Comparison of ENCODE assay signal across 10 mouse cellular contexts in the genomic region with DNA sequence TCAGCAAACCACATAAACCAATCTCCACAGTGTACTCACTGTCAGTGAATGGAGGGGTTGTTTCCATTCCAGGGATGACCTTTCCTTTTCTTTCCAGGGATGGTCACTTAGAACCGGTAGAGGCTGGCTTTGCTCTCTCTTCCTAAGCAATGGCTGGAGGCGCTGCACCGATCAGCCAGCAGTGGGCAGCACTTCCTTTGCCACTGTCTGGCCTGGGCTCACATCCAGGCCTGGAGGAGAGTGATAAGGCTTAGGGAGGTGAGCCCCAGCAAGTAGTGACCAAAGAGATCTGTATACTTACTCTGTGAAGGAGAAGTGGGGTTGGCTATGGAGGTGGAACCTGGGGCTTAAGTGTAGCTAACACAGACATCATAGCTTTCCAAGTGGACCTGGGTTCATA. TPM values are rescaled to one million over a fixed set of nuclear protein-coding genes. Genes with fewer than 3 reads are reported as not detected.
DNase-seq lines count a peak whose midpoint lies in the region; ATAC-seq lines count a peak whose summit lies in the region.
"Had no signal": no experiment of that assay in that cellular context is flagged by ENCODE, and none has a peak within 500 bp of the region (broad histone marks: within the 10 kb centered on the region; RNA-seq: fewer than 3 reads in every experiment).

No protein-coding gene starts in this region.

- no peaks in the 10 kb centered on the region for H3K36me3 ChIP-seq in midbrain, embryonic 10.5 days
- no peaks in the 10 kb centered on the region for H3K36me3 ChIP-seq in midbrain, embryonic 11.5 days (ENCODE audit: control insufficient read depth, insufficient read depth, low read length)
- H3K36me3 ChIP-seq in limb, embryonic 11.5 days (ENCODE audit: control insufficient read depth, insufficient read depth, low read length) = no peaks in the 10 kb centered on the region
- H3K36me3 ChIP-seq: lung, embryonic 15.5 days; stomach, embryonic 15.5 days had no signal

- 18% methylated on average over 3 of the region's 3 CpGs for WGBS in midbrain, embryonic 10.5 days
- 29% methylated on average over 3 of the region's 3 CpGs for WGBS in midbrain, embryonic 11.5 days
- 26% methylated on average over 3 of the region's 3 CpGs for WGBS in limb, embryonic 11.5 days

- no peaks in the 10 kb centered on the region for H3K9me3 ChIP-seq in midbrain, embryonic 10.5 days (replicated peaks)
- no peaks in the 10 kb centered on the region for H3K9me3 ChIP-seq in midbrain, embryonic 11.5 days (ENCODE audit: control insufficient read depth, low read length)
- H3K9me3 ChIP-seq in limb, embryonic 11.5 days (ENCODE audit: control insufficient read depth, low read length) = no peaks in the 10 kb centered on the region
- H3K9me3 ChIP-seq: lung, embryonic 15.5 days; stomach, embryonic 15.5 days had no signal

- 0 out of 2 replicates have a peak, but pooled peaks cover 5% of the 10 kb centered on the region for H3K4me1 ChIP-seq in midbrain, embryonic 10.5 days
- H3K4me1 ChIP-seq in midbrain, embryonic 11.5 days (ENCODE audit: control insufficient read depth, insufficient read depth, low read length) = no peaks in the 10 kb centered on the region
- H3K4me1 ChIP-seq in limb, embryonic 11.5 days (ENCODE audit: control insufficient read depth, insufficient read depth, low read length) = no peaks in the 10 kb centered on the region
- H3K4me1 ChIP-seq: lung, embryonic 15.5 days; stomach, embryonic 15.5 days had no signal

- no peak for DNase-seq in frontal cortex, postnatal 10 days (ENCODE audit: low spot score in 2 of 2)
- peak; percentile 38 for DNase-seq in midbrain, embryonic 10.5 days (ENCODE audit: low spot score)
- DNase-seq in midbrain, embryonic 11.5 days (ENCODE audit: low spot score, missing footprints) = no peak
- DNase-seq in adrenal gland, postnatal 25 days = peak; percentile 57
- peak; percentile 56 for DNase-seq in limb, embryonic 11.5 days (ENCODE audit: low spot score)
- DNase-seq in ovary, adult 18-20 months (ENCODE audit: low spot score) = no peak

- ATAC-seq in frontal cortex, adult (ENCODE audit: low TSS enrichment) = peak; percentile 67
- ATAC-seq in midbrain, embryonic 11.5 days (ENCODE audit: low FRiP score) = no peak
- ATAC-seq in limb, embryonic 11.5 days (ENCODE audit: insufficient number of reproducible peaks, low FRiP score, low TSS enrichment, low read depth) = no peak
- no peak for ATAC-seq in CD4-positive, CD25-positive, alpha-beta regulatory T cell, adult 4 months

- no peak overlapping the region for H3K27ac ChIP-seq in midbrain, embryonic 10.5 days (replicated peaks)
- no peak overlapping the region for H3K27ac ChIP-seq in midbrain, embryonic 11.5 days (ENCODE audit: low read depth, low read length)
- no peak overlapping the region for H3K27ac ChIP-seq in limb, embryonic 11.5 days (replicated peaks; ENCODE audit: low read depth, low read length)
- H3K27ac ChIP-seq: lung, embryonic 15.5 days; stomach, embryonic 15.5 days had no signal

- H3K9ac ChIP-seq in midbrain, embryonic 11.5 days (ENCODE audit: low read length) = no peak overlapping the region
- H3K9ac ChIP-seq in limb, embryonic 11.5 days (ENCODE audit: low read length) = no peak overlapping the region
- H3K9ac ChIP-seq: lung, embryonic 15.5 days; stomach, embryonic 15.5 days had no signal

- H3K4me2 ChIP-seq in midbrain, embryonic 11.5 days = no peak overlapping the region
- H3K4me2 ChIP-seq in limb, embryonic 11.5 days (ENCODE audit: low read depth, severe bottlenecking) = no peak overlapping the region
- H3K4me2 ChIP-seq: lung, embryonic 15.5 days; stomach, embryonic 15.5 days had no signal

- 0 out of 2 replicates have a peak, but pooled peaks cover 4% of the 10 kb centered on the region for H3K27me3 ChIP-seq in midbrain, embryonic 10.5 days (ENCODE audit: low read depth, poor library complexity, severe bottlenecking)
- H3K27me3 ChIP-seq in midbrain, embryonic 11.5 days (ENCODE audit: control insufficient read depth, insufficient read depth, low read length) = no peaks in the 10 kb centered on the region
- no peaks in the 10 kb centered on the region for H3K27me3 ChIP-seq in limb, embryonic 11.5 days (ENCODE audit: control insufficient read depth, insufficient read depth, low read length)
- H3K27me3 ChIP-seq: lung, embryonic 15.5 days; stomach, embryonic 15.5 days had no signal

- H3K4me3 ChIP-seq in midbrain, embryonic 10.5 days = no peak overlapping the region
- no peak overlapping the region for H3K4me3 ChIP-seq in midbrain, embryonic 11.5 days (ENCODE audit: low read depth, low read length)
- no peak overlapping the region for H3K4me3 ChIP-seq in limb, embryonic 11.5 days (ENCODE audit: low read depth, low read length)
- H3K4me3 ChIP-seq: lung, embryonic 15.5 days; stomach, embryonic 15.5 days had no signal

RNA-seq across cellular contexts. Expression of gene Asb18, which starts 12.5 kb away (rescaled TPM):
- polyA plus RNA-seq in midbrain, embryonic 10.5 days (2016; fragmentation: Nextera tagmentation; extraction: Ambion mirVana) = 0.09 TPM in 1 of 2 replicates, not detected in the other
- polyA plus RNA-seq in midbrain, embryonic 11.5 days (2014; fragmentation: Nextera tagmentation; extraction: Ambion mirVana) = 0.07 TPM in 1 of 2 replicates, not detected in the other
- not detected in 2 replicates for total RNA-seq in adrenal gland, postnatal 25 days (2021)
- polyA plus RNA-seq in limb, embryonic 11.5 days (2014; fragmentation: Nextera tagmentation; extraction: Ambion mirVana) = 0.04 TPM in 1 of 2 replicates, not detected in the other
- polyA plus RNA-seq in CD4-positive, CD25-positive, alpha-beta regulatory T cell, adult 4 months (2017; shearing (Covaris generic)) = not detected
- polyA plus RNA-seq: stomach, embryonic 15.5 days had no signal

Comparison
In these comparisons a context has a peak if more than half of its experiments do, and no peak if none do; other contexts are left out.
1. DNase-seq: peak in midbrain, embryonic 10.5 days (single experiment), adrenal gland, postnatal 25 days (single experiment) and limb, embryonic 11.5 days (single experiment); none in frontal cortex, postnatal 10 days (0 of 2), midbrain, embryonic 11.5 days (single experiment) and ovary, adult 18-20 months (single experiment).